Mouse (Mus musculus): ENCODE results near the gene Gm45618. TPM values are rescaled to one million over a fixed set of nuclear protein-coding genes. Genes with fewer than 3 reads are reported as not detected.
A peak's percentile ranks its signal among the peaks of the same experiment; 100 is the strongest.

Gm45618 gene
- polyA plus RNA-seq, 1 experiment, result not detected

- TF ChIP-seq CTCF (IDR thresholded peaks at IDR 0.05; ENCODE audit: extremely low read depth, insufficient read length, insufficient replicate concordance, low read depth, low read length) (no peak), POLR2A (IDR thresholded peaks at IDR 0.05; ENCODE audit: low read depth, low read length) (no peak)
- WGBS, result under 1% methylated on average over 88 of the region's 89 CpGs
Measured at GRCm38 (mm10) chr7:142094301-142095143, 26.0 kb downstream of the Gm45618 start.

GRCm38 (mm10) chr7:142093696-142094240 is 26.8 kb downstream of the Gm45618 start:
- peak overlapping the region; percentile 87 for H3K4me3 ChIP-seq (ENCODE audit: low read depth, low read length)

More at GRCm38 (mm10) chr7:142094301-142095143, 26.0 kb downstream of the Gm45618 start:
- Histone ChIP-seq H3K4me1 (ENCODE audit: control insufficient read depth, insufficient read depth, insufficient read length, low read length) (peaks cover 11% of the 10 kb centered on the region; the same call in 1 of the 2 replicates), H3K4me3 (ENCODE audit: low read depth, low read length) (peak overlapping the region; percentile 87), H3K27me3 (ENCODE audit: control insufficient read depth, insufficient read depth, low read length) (no peaks in the 10 kb centered on the region), H3K27ac (ENCODE audit: insufficient read depth, low read depth, low read length) (0 out of 2 replicates have a peak overlapping the region, but pooled peaks have one; percentile 24), H3K36me3 (ENCODE audit: control insufficient read depth, insufficient read depth, low read length) (no peaks in the 10 kb centered on the region; the same call in 1 of the 2 replicates)

GRCm38 (mm10) chr7:142092991-142093390 is 27.5 kb downstream of the Gm45618 start:
- WGBS, result 73% methylated on average over 1 of the region's 1 CpGs
- Histone ChIP-seq H3K27ac (ENCODE audit: insufficient read depth, low read depth, low read length) (no peak overlapping the region), H3K27me3 (ENCODE audit: control insufficient read depth, insufficient read depth, low read length) (no peaks in the 10 kb centered on the region), H3K36me3 (ENCODE audit: control insufficient read depth, insufficient read depth, low read length) (peaks cover under 1% of the 10 kb centered on the region), H3K4me1 (ENCODE audit: control insufficient read depth, insufficient read depth, insufficient read length, low read length) (peaks cover 11% of the 10 kb centered on the region; the same call in 1 of the 2 replicates), H3K4me3 (ENCODE audit: low read depth, low read length) (no peak overlapping the region)
- TF ChIP-seq CTCF (IDR thresholded peaks at IDR 0.05; ENCODE audit: extremely low read depth, insufficient read length, insufficient replicate concordance, low read depth, low read length), result no peak
- TF ChIP-seq POLR2A (IDR thresholded peaks at IDR 0.05; ENCODE audit: low read depth, low read length), result no peak

More at GRCm38 (mm10) chr7:142093696-142094240, 26.8 kb downstream of the Gm45618 start:
- H3K36me3 ChIP-seq (ENCODE audit: control insufficient read depth, insufficient read depth, low read length), result no peaks in the 10 kb centered on the region; the same call in 1 of the 2 replicates
- no peak for TF ChIP-seq POLR2A (IDR thresholded peaks at IDR 0.05; ENCODE audit: low read depth, low read length)
- TF ChIP-seq CTCF (IDR thresholded peaks at IDR 0.05; ENCODE audit: extremely low read depth, insufficient read length, insufficient replicate concordance, low read depth, low read length), result no peak
- no peaks in the 10 kb centered on the region for H3K27me3 ChIP-seq (ENCODE audit: control insufficient read depth, insufficient read depth, low read length)
- H3K27ac ChIP-seq (ENCODE audit: insufficient read depth, low read depth, low read length), result no peak overlapping the region
- H3K4me1 ChIP-seq (ENCODE audit: control insufficient read depth, insufficient read depth, insufficient read length, low read length), result peaks cover 11% of the 10 kb centered on the region; the same call in 1 of the 2 replicates
- WGBS, result 50% methylated on average over 6 of the region's 6 CpGs

GRCm38 (mm10) chr7:142091848-142092247 is 28.7 kb downstream of the Gm45618 start:
- 42% methylated on average over 4 of the region's 4 CpGs for WGBS

GRCm38 (mm10) chr7:142089648-142090447 is 30.7 kb downstream of the Gm45618 start:
- Histone ChIP-seq H3K27ac (ENCODE audit: insufficient read depth, low read depth, low read length) (no peak overlapping the region), H3K36me3 (ENCODE audit: control insufficient read depth, insufficient read depth, low read length) (peaks cover 8% of the 10 kb centered on the region), H3K27me3 (ENCODE audit: control insufficient read depth, insufficient read depth, low read length) (no peaks in the 10 kb centered on the region), H3K4me1 (ENCODE audit: control insufficient read depth, insufficient read depth, insufficient read length, low read length) (peaks cover 9% of the 10 kb centered on the region), H3K4me3 (ENCODE audit: low read depth, low read length) (no peak overlapping the region)
- TF ChIP-seq CTCF (IDR thresholded peaks at IDR 0.05; ENCODE audit: extremely low read depth, insufficient read length, insufficient replicate concordance, low read depth, low read length), result no peak
- no peak for TF ChIP-seq POLR2A (IDR thresholded peaks at IDR 0.05; ENCODE audit: low read depth, low read length)
- WGBS, result 72% methylated on average over 17 of the region's 17 CpGs

More at GRCm38 (mm10) chr7:142091848-142092247, 28.7 kb downstream of the Gm45618 start:
- Histone ChIP-seq H3K27me3 (ENCODE audit: control insufficient read depth, insufficient read depth, low read length) (no peaks in the 10 kb centered on the region), H3K36me3 (ENCODE audit: control insufficient read depth, insufficient read depth, low read length) (peaks cover 6% of the 10 kb centered on the region), H3K27ac (ENCODE audit: insufficient read depth, low read depth, low read length) (no peak overlapping the region), H3K4me3 (ENCODE audit: low read depth, low read length) (no peak overlapping the region), H3K4me1 (ENCODE audit: control insufficient read depth, insufficient read depth, insufficient read length, low read length) (peaks cover 8% of the 10 kb centered on the region; the same call in 1 of the 2 replicates)
- TF ChIP-seq CTCF (IDR thresholded peaks at IDR 0.05; ENCODE audit: extremely low read depth, insufficient read length, insufficient replicate concordance, low read depth, low read length) (no peak), POLR2A (IDR thresholded peaks at IDR 0.05; ENCODE audit: low read depth, low read length) (no peak)

GRCm38 (mm10) chr7:142088886-142089285 is 31.6 kb downstream of the Gm45618 start:
- Histone ChIP-seq H3K4me1 (ENCODE audit: control insufficient read depth, insufficient read depth, insufficient read length, low read length) (peaks cover 13% of the 10 kb centered on the region), H3K27me3 (ENCODE audit: control insufficient read depth, insufficient read depth, low read length) (no peaks in the 10 kb centered on the region), H3K4me3 (ENCODE audit: low read depth, low read length) (no peak overlapping the region), H3K36me3 (ENCODE audit: control insufficient read depth, insufficient read depth, low read length) (peaks cover 11% of the 10 kb centered on the region), H3K27ac (ENCODE audit: insufficient read depth, low read depth, low read length) (no peak overlapping the region)
- TF ChIP-seq POLR2A (IDR thresholded peaks at IDR 0.05; ENCODE audit: low read depth, low read length) (no peak), CTCF (IDR thresholded peaks at IDR 0.05; ENCODE audit: extremely low read depth, insufficient read length, insufficient replicate concordance, low read depth, low read length) (no peak)
- 58% methylated on average over 5 of the region's 5 CpGs for WGBS

Data from small intestine, adult 2 months (tissue).